Mouse (Mus musculus) C2C12 (cell line): ENCODE measurements around the gene Aldh3b3.
A peak's percentile ranks its signal among the peaks of the same experiment; 100 is the strongest.

Experiments
- CTCF ChIP-seq: IDR thresholded peaks from one replicate; pipeline ENCODE4 v1.5.1; 2011; ENCODE audit not compliant: control insufficient read depth, insufficient read depth, insufficient read length
- MAX ChIP-seq: IDR thresholded peaks from one replicate; pipeline ENCODE4 v1.6.1; 2011; ENCODE audit warnings: mild to moderate bottlenecking, control low read depth

DNA sequence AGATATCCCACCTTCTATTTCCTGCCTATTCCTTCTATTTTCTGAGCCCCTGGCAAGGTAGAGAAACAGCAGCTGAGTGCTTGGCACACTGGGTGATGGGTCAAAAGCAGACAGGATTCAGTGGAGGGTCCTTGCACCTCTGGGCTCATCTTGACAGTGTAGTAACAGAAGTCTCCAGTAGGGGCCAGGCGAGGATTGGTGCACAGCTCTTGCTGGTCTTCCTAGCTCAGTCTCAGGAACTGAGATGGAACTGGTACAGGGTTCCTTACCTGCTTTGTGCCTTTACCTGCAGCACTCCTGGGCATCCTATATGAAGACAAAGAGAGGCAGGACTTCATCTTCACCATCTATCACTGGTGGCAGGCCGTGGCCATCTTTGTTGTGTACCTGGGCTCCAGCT, 11.7 kb upstream of the Aldh3b3 start:
- TF ChIP-seq CTCF (peak; percentile 58), MAX (no peak)
